Mouse (Mus musculus) bone marrow macrophage, adult 2 months (primary cell): Measurements from ENCODE around the gene Vps37b.

Experiments
- CTCF ChIP-seq: IDR thresholded peaks from 2 replicates; pipeline ENCODE4 v1.5.1; 2012; ENCODE audit warnings: low read depth, mild to moderate bottlenecking, low read length, moderate library complexity
- POLR2A ChIP-seq: IDR thresholded peaks from 2 replicates; pipeline ENCODE4 v1.6.1; 2012; ENCODE audit warnings: mild to moderate bottlenecking, low read depth, low read length, borderline replicate concordance

DNA sequence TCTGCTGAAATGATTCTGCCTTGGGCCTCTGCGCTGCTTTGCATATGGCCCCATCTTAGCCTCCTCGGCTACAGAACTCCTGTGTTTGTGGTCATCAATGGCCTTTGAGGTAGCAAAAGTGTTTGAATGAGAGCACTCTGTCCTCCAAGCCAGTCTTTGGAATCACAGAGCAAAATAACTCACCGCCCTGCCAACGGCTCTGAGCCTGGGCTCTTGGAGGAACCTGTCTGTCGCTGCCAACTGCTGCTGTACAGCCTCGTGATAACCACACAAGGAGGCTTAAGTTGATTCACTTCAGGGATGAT, 50.9 kb downstream of the Vps37b start:
- no peak for TF ChIP-seq POLR2A
- TF ChIP-seq CTCF = no peak
